Mouse (Mus musculus): ENCODE measurements around the gene Miox.

GRCm38 (mm10) chr15:89358784-89359183, 24.6 kb downstream of the Miox start:
- TF ChIP-seq CTCF (IDR thresholded peaks at IDR 0.05; ENCODE audit: low read depth, low read length) (no peak), POLR2A (IDR thresholded peaks at IDR 0.05; ENCODE audit: borderline replicate concordance, low read depth, low read length) (no peak)

Measured in bone marrow macrophage, adult 2 months (primary cell).